9 mouse cellular contexts compared by ENCODE assay signal in genomic region chr12:24909679-24910078, GRCm38 (mm10).
"Had no signal": no experiment of that assay in that cellular context is flagged by ENCODE, and none has a peak within 500 bp of the region (broad histone marks: within the 10 kb centered on the region; RNA-seq: fewer than 3 reads in every experiment).

No protein-coding gene starts in this region.

- H3K27ac ChIP-seq: limb, embryonic 15.5 days; liver, embryonic 12.5 days; midbrain, embryonic 12.5 days had no signal

- H3K4me2 ChIP-seq: limb, embryonic 15.5 days; liver, embryonic 12.5 days; midbrain, embryonic 12.5 days had no signal

- H3K4me3 ChIP-seq: limb, embryonic 15.5 days; liver, embryonic 12.5 days; midbrain, embryonic 12.5 days had no signal

- H3K4me1 ChIP-seq: liver, embryonic 12.5 days had no signal

- H3K36me3 ChIP-seq: liver, embryonic 12.5 days had no signal

- ATAC-seq: liver, embryonic 12.5 days had no signal

- DNase-seq: kidney, adult 8-10 months; kidney, postnatal 36 days; layer of hippocampus, adult 9-11 months; layer of hippocampus, postnatal 36 days; right cerebral cortex, postnatal 14 days; thymus, postnatal 36 days had no signal

- H3K27me3 ChIP-seq: limb, embryonic 15.5 days; liver, embryonic 12.5 days; midbrain, embryonic 12.5 days had no signal

- H3K9ac ChIP-seq: limb, embryonic 15.5 days; liver, embryonic 12.5 days; midbrain, embryonic 12.5 days had no signal

- H3K9me3 ChIP-seq: limb, embryonic 15.5 days; liver, embryonic 12.5 days; midbrain, embryonic 12.5 days had no signal
